ENCODE assay signal across 28 mouse cellular contexts in the genomic region with DNA sequence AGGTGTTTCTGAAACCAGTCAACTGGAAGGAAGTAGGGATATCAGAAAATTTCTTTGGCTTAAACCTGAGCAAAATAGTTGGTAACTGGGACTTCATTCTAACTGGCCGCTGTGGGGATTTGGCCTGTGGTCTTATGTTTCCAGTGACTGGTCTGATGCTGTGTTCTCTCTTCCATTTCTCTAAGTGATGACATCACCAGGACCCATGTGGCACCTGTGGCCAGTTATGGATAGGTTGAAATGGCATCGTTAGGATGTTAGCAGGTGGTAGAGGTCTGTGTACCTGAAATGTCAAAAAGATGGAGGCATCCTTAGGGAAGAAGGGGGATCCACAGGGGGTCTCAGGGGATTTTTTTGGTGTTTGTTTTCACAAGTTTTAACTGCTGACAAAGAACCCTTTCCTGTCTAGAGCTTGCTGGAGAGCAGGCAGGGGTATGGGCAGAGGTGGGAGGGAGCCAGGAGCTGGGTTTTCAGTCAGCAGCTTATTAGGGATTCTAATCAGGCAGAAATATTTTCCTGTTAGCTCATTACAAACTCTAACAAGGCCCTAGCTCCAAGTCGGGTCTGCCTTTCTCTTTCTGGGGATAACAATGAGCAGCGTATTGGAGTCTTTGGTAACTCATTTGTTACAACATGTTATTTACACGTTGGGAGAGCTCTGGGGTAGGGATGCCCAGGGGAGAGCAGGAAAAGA.
DNase-seq lines count a peak whose midpoint lies in the region; ATAC-seq lines count a peak whose summit lies in the region.
"Had no signal": no experiment of that assay in that cellular context is flagged by ENCODE, and none has a peak within 500 bp of the region (broad histone marks: within the 10 kb centered on the region; RNA-seq: fewer than 3 reads in every experiment).

No protein-coding gene starts in this region.

- ATAC-seq in embryonic facial prominence, embryonic 14.5 days (ENCODE audit: low read depth): peak; percentile 30; the same call in 1 of the 2 replicates
- ATAC-seq in limb, embryonic 11.5 days (ENCODE audit: insufficient number of reproducible peaks, low FRiP score, low TSS enrichment, low read depth): no peak
- peak; percentile 84 for ATAC-seq in forebrain, embryonic 13.5 days
- ATAC-seq: intestine, postnatal 0 days; liver, embryonic 12.5 days; liver, postnatal 0 days; midbrain, embryonic 15.5 days had no signal

- no peaks in the 10 kb centered on the region for H3K27me3 ChIP-seq in embryonic facial prominence, embryonic 14.5 days (replicated peaks; ENCODE audit: control insufficient read depth, insufficient read depth, low read length)
- H3K27me3 ChIP-seq in embryonic facial prominence, embryonic 10.5 days (replicated peaks; ENCODE audit: low read depth, poor library complexity, severe bottlenecking): no peaks in the 10 kb centered on the region
- no peaks in the 10 kb centered on the region for H3K27me3 ChIP-seq in limb, embryonic 11.5 days (ENCODE audit: control insufficient read depth, insufficient read depth, low read length)
- H3K27me3 ChIP-seq in limb, embryonic 10.5 days (ENCODE audit: low read depth, poor library complexity, severe bottlenecking): no peaks in the 10 kb centered on the region
- peaks cover 5% of the 10 kb centered on the region; the same call in 1 of the 2 replicates for H3K27me3 ChIP-seq in forebrain, embryonic 13.5 days
- H3K27me3 ChIP-seq: CH12.LX; heart, embryonic 12.5 days; limb, embryonic 13.5 days; liver, embryonic 12.5 days; midbrain, embryonic 15.5 days; neural tube, embryonic 12.5 days had no signal

- H3K4me3 ChIP-seq in embryonic facial prominence, embryonic 14.5 days (ENCODE audit: low read depth, low read length): no peak overlapping the region
- no peak overlapping the region for H3K4me3 ChIP-seq in embryonic facial prominence, embryonic 10.5 days
- no peak overlapping the region for H3K4me3 ChIP-seq in limb, embryonic 11.5 days (ENCODE audit: low read depth, low read length)
- H3K4me3 ChIP-seq in limb, embryonic 10.5 days: no peak overlapping the region
- no peak overlapping the region for H3K4me3 ChIP-seq in forebrain, embryonic 13.5 days
- H3K4me3 ChIP-seq: gastrocnemius, adult 2 months; heart, adult 2 months; heart, embryonic 12.5 days; hindbrain, embryonic 10.5 days; limb, embryonic 13.5 days; liver, embryonic 12.5 days; midbrain, embryonic 15.5 days; myocyte; neural tube, embryonic 12.5 days had no signal

- no peaks in the 10 kb centered on the region for H3K36me3 ChIP-seq in embryonic facial prominence, embryonic 14.5 days (ENCODE audit: control insufficient read depth, insufficient read depth, low read length)
- no peaks in the 10 kb centered on the region for H3K36me3 ChIP-seq in embryonic facial prominence, embryonic 10.5 days (replicated peaks)
- H3K36me3 ChIP-seq in limb, embryonic 11.5 days (ENCODE audit: control insufficient read depth, insufficient read depth, low read length): no peaks in the 10 kb centered on the region
- no peaks in the 10 kb centered on the region for H3K36me3 ChIP-seq in limb, embryonic 10.5 days
- H3K36me3 ChIP-seq in forebrain, embryonic 13.5 days (ENCODE audit: poor library complexity, severe bottlenecking): no peaks in the 10 kb centered on the region
- H3K36me3 ChIP-seq: heart, embryonic 12.5 days; hindbrain, embryonic 10.5 days; limb, embryonic 13.5 days; liver, embryonic 12.5 days; midbrain, embryonic 15.5 days; neural tube, embryonic 12.5 days had no signal

- no peak overlapping the region for H3K4me2 ChIP-seq in embryonic facial prominence, embryonic 14.5 days (ENCODE audit: low read depth, low read length)
- no peak overlapping the region for H3K4me2 ChIP-seq in limb, embryonic 11.5 days (ENCODE audit: low read depth, severe bottlenecking)
- H3K4me2 ChIP-seq in forebrain, embryonic 13.5 days: no peak overlapping the region
- H3K4me2 ChIP-seq: heart, embryonic 12.5 days; limb, embryonic 13.5 days; liver, embryonic 12.5 days; midbrain, embryonic 15.5 days; neural tube, embryonic 12.5 days had no signal

- H3K9ac ChIP-seq in embryonic facial prominence, embryonic 14.5 days (ENCODE audit: low read depth, low read length): no peak overlapping the region
- H3K9ac ChIP-seq in limb, embryonic 11.5 days (ENCODE audit: low read length): no peak overlapping the region
- no peak overlapping the region for H3K9ac ChIP-seq in forebrain, embryonic 13.5 days
- H3K9ac ChIP-seq: heart, embryonic 12.5 days; limb, embryonic 13.5 days; liver, embryonic 12.5 days; liver, postnatal 0 days; midbrain, embryonic 15.5 days; neural tube, embryonic 12.5 days had no signal

- DNase-seq in embryonic facial prominence, embryonic 14.5 days (ENCODE audit: low spot score): peak; percentile 8
- DNase-seq in embryonic facial prominence, embryonic 10.5 days (ENCODE audit: low spot score): no peak
- peak; percentile 17 for DNase-seq in limb, embryonic 11.5 days (ENCODE audit: low spot score)
- DNase-seq in limb, embryonic 10.5 days (ENCODE audit: low spot score): no peak
- peak; percentile 49 for DNase-seq in retina, embryonic 14.5 days (ENCODE audit: low spot score)
- no peak for DNase-seq in kidney, adult 8-10 months
- DNase-seq in heart, postnatal 10 days: no peak
- DNase-seq: adrenal gland, adult 8-10 months; cerebellum, adult 11 months; cerebellum, adult 9-11 months; gastrocnemius, adult 2 months; gastrocnemius, postnatal 36 days; heart, adult 2 months; kidney, postnatal 14 days; layer of hippocampus, adult 9-11 months; liver, postnatal 0 days; lung, postnatal 36 days; right cerebral cortex, postnatal 14 days had no signal

- H3K9me3 ChIP-seq in embryonic facial prominence, embryonic 14.5 days (ENCODE audit: control insufficient read depth, low read length): no peaks in the 10 kb centered on the region
- no peaks in the 10 kb centered on the region for H3K9me3 ChIP-seq in embryonic facial prominence, embryonic 10.5 days
- H3K9me3 ChIP-seq in limb, embryonic 11.5 days (ENCODE audit: control insufficient read depth, low read length): no peaks in the 10 kb centered on the region
- no peaks in the 10 kb centered on the region for H3K9me3 ChIP-seq in limb, embryonic 10.5 days (replicated peaks)
- no peaks in the 10 kb centered on the region for H3K9me3 ChIP-seq in forebrain, embryonic 13.5 days (replicated peaks)
- H3K9me3 ChIP-seq: heart, embryonic 12.5 days; hindbrain, embryonic 10.5 days; limb, embryonic 13.5 days; liver, embryonic 12.5 days; midbrain, embryonic 15.5 days; neural tube, embryonic 12.5 days had no signal

- WGBS in embryonic facial prominence, embryonic 14.5 days: 58% methylated on average over 5 of the region's 5 CpGs
- 64% methylated on average over 5 of the region's 5 CpGs for WGBS in embryonic facial prominence, embryonic 10.5 days
- 80% methylated on average over 5 of the region's 5 CpGs for WGBS in limb, embryonic 11.5 days
- WGBS in limb, embryonic 10.5 days: 83% methylated on average over 5 of the region's 5 CpGs
- 24% methylated on average over 5 of the region's 5 CpGs for WGBS in forebrain, embryonic 13.5 days

- intact Hi-C loops in heart, postnatal 10 days (cut with DNase I): no loop called here

- H3K27ac ChIP-seq in embryonic facial prominence, embryonic 14.5 days (replicated peaks; ENCODE audit: low read depth, low read length): no peak overlapping the region
- no peak overlapping the region for H3K27ac ChIP-seq in embryonic facial prominence, embryonic 10.5 days (replicated peaks)
- no peak overlapping the region for H3K27ac ChIP-seq in limb, embryonic 11.5 days (replicated peaks; ENCODE audit: low read depth, low read length)
- H3K27ac ChIP-seq in limb, embryonic 10.5 days: no peak overlapping the region
- no peak overlapping the region for H3K27ac ChIP-seq in forebrain, embryonic 13.5 days
- H3K27ac ChIP-seq: gastrocnemius, adult 2 months; heart, adult 2 months; hindbrain, embryonic 10.5 days; limb, embryonic 13.5 days; liver, embryonic 12.5 days; midbrain, embryonic 15.5 days; neural tube, embryonic 12.5 days had no signal

- peaks cover 5% of the 10 kb centered on the region; the same call in 1 of the 2 replicates for H3K4me1 ChIP-seq in embryonic facial prominence, embryonic 14.5 days (ENCODE audit: control insufficient read depth, insufficient read depth, low read length)
- no peaks in the 10 kb centered on the region for H3K4me1 ChIP-seq in embryonic facial prominence, embryonic 10.5 days
- no peaks in the 10 kb centered on the region for H3K4me1 ChIP-seq in limb, embryonic 11.5 days (ENCODE audit: control insufficient read depth, insufficient read depth, low read length)
- no peaks in the 10 kb centered on the region for H3K4me1 ChIP-seq in limb, embryonic 10.5 days
- H3K4me1 ChIP-seq in forebrain, embryonic 13.5 days: peaks cover 5% of the 10 kb centered on the region; the same call in 1 of the 2 replicates
- H3K4me1 ChIP-seq: heart, embryonic 12.5 days; hindbrain, embryonic 10.5 days; liver, embryonic 12.5 days; midbrain, embryonic 15.5 days; neural tube, embryonic 12.5 days had no signal

Comparison
In these comparisons a context has a peak if more than half of its experiments do, and no peak if none do; other contexts are left out.
1. DNase-seq: peak in embryonic facial prominence, embryonic 14.5 days (single experiment), limb, embryonic 11.5 days (single experiment) and retina, embryonic 14.5 days (single experiment); none in embryonic facial prominence, embryonic 10.5 days (single experiment), limb, embryonic 10.5 days (single experiment), kidney, adult 8-10 months (0 of 2) and heart, postnatal 10 days (0 of 2).